Mouse (Mus musculus): ENCODE results near the gene Mrvi1.

The Mrvi1 gene

DNA sequence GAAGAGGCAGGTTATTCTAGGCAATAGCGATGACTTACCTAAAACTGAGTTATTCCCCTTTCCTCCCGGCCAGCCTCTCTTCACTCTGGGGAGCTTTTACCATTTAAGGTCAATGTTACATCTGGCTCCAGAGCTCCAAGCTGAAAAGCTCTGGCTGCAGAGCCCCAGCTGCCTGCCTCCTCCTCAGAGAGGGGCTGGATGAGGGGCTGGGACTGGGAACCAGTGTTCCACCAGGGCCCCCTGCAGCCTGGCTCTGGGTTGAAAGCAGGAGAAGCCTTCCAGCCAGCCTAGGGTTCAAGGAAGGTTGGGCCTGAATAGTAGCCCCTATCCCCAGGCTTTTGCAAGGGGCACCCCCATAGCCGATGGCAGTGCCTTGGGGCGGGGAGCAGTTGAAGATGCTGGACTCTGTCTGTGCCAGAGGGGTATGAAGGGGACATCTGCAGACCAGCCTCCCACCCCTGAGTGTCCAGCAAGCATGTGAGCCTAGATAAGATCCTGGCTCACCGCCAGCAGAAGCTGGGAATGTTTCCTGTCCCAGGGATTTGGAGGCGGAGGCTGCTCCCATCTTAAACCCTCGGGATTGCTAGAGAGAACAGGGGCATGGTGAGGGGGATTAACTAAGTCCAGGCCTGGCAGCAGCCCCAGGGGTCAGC lies at the start of gene Mrvi1:
Mrvi1 (minus strand) TSS at position 409 of the 653 bp plus-strand sequence.
- no peak for DNase-seq (ENCODE audit: low read depth)

GRCm38 (mm10) chr7:111029046-111029553 lies 46.8 kb upstream of the Mrvi1 start:
- peak; percentile 14 for DNase-seq (ENCODE audit: low read depth)

- DNase-seq (ENCODE audit: low read depth): peak; percentile 84
These were observed 46.2 kb upstream of the Mrvi1 start, which contains the start of gene Ctr9 for GRCm38 (mm10) chr7:111028281-111029045. Gene Ctr9 (plus strand): TSS chr7:111028951.

GRCm38 (mm10) chr7:111024912-111025311 lies 42.7 kb upstream of the Mrvi1 start:
- no peak for DNase-seq (ENCODE audit: low read depth)

- DNase-seq (ENCODE audit: low read depth): no peak
These were observed 41.9 kb upstream of the Mrvi1 start for GRCm38 (mm10) chr7:111024068-111024594.

GRCm38 (mm10) chr7:111020814-111021213 lies 38.6 kb upstream of the Mrvi1 start:
- no peak for DNase-seq (ENCODE audit: low read depth)

- no peak for DNase-seq (ENCODE audit: low read depth)
These were observed 34.7 kb upstream of the Mrvi1 start for GRCm38 (mm10) chr7:111016921-111017320.

DNA sequence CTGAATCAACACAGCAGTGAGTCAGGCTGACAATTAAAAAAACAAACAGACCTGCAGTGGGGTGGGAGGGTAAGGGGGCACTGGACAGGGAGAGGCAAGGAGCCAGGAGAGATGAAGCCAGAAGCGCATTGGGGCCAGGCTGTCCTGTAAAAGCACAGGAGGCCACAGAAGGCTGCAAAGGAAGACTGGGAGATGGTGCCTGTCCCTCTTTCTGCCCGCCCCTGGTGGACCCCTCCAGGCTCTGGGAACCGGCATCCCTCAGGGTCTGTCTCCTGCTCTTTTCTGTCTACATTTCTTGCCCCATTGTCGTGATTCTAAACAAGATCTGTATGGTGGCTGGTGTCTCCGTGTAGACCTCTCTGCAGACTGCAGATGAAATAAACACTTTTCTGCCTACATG lies 33.5 kb upstream of the Mrvi1 start:
- no peak for DNase-seq (ENCODE audit: low read depth)

GRCm38 (mm10) chr7:111014893-111015292 lies 32.6 kb upstream of the Mrvi1 start:
- peak; percentile 79 for DNase-seq (ENCODE audit: low read depth)

DNA sequence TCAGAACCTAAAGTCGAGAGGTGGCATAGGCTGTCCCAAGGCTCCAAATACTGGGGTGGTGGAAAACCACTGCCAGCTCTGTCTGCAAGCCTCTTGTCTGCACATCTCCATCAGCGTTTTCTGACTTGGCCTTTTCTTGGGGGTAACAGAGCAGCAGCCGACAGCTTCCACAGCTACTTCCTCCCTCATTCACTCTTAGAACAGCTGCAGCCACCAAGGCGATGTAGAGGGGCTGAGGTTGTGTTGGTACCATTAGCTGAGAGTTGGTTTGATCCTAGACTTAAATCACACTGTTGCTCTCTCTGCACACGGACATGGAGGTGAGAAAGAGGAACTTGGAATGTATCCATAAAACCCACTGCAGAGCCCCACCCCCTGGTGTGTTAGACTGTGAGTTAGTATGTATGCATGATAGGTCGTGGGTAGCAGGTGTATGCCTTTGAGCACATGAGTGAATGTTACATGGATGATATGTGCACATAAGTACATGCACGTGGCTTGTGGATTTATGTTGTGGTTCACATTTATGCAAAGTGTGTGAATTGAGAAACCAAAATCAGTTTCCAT lies 31.9 kb upstream of the Mrvi1 start:
- DNase-seq (ENCODE audit: low read depth): no peak

GRCm38 (mm10) chr7:111004136-111004840 lies 22.0 kb upstream of the Mrvi1 start:
- peak; percentile 76 for DNase-seq (ENCODE audit: low read depth)

- no peak for DNase-seq (ENCODE audit: low read depth)
These were observed 16.9 kb upstream of the Mrvi1 start for GRCm38 (mm10) chr7:110998887-110999827.

GRCm38 (mm10) chr7:110991221-110991494 lies 8.9 kb upstream of the Mrvi1 start:
- DNase-seq (ENCODE audit: low read depth): no peak

DNA sequence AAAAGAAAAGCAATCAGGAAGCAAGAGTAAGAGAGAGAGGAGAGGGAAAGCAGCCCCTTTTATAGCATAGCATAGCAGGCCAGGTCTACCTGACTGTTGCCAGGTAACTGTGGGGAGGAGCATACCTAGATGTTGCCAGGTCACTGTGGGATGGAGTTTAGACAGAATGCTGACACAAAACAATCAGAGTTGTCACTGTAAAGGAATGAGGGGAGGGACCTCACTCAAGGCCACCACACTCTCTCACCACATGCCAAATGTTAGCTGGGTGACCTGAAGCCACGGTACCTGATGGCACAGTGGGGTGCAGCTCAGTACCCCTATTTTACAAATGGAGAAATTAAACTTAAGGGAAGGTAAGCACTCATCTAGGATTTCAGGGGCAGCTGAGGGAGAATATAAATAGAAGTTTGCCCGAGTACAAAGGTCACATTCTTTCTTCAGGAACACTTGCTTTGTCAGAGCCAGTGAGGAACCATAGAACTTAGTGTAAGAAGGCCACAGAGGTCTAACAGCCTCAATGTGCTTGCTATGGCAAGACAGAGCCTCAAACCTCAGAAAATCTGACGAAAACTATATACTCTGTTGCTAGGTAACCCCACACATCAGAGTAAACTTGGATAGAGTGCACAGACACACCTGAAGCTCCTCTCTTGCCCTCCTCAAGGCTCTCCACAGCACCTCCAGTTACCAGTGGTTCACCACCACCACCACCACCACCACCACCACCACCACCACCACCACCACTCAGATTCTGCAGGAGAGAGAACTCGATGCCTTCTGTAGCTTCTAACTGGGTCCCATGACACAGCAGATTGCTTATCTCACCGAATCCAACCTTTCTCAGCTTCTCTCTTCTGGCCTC lies 8.3 kb upstream of the Mrvi1 start:
- DNase-seq (ENCODE audit: low read depth): no peak

DNA sequence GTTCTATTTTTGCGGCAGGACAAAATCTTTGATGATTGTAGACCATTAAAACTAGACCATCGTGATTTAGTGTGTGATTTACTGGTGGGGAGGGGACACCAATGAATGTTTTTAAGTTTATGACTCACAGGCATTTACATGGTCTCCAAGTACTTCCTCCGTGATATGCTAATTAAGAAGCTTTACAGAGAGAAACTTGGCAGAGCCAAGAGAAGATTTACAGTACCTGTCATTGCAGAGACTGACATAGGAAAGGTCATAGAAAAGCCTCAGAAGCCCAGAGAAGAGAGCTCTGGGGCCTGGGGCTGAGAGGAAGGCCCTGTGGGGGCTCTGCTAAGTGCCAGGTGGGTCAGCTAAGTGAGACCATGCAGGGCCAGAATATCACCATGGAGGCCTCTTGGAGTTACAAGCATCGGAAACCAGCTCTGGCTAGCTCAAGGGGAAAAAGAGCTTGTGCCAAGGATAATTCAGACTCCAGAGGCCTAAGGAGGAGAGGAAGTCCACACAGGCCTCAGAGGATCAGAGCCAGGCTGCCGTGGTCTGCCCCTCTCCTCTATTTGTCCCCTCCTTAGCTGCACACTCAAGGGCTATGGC lies 7.1 kb upstream of the Mrvi1 start:
- DNase-seq (ENCODE audit: low read depth): no peak

DNA sequence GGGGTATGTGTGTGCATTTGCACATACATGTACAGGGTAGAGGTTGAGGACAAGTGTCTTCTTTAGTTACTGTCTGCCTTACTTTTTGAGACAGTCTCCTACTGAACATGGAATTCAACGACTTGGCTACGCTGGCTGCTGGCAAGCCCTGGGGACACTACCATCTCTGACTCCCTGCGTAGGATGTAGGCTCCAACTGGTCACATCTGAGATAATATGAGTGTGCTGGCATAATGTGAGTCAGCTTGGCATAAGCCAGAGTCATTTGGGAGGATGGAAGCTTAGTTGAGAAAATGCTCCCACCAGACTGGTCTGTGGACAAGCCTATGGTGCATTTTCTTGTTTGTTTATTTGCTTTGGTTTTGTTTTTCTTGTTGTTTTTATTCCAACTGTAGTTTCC lies 5.8 kb upstream of the Mrvi1 start:
- DNase-seq (ENCODE audit: low read depth): no peak

GRCm38 (mm10) chr7:110985581-110986265 lies 3.5 kb upstream of the Mrvi1 start:
- no peak for DNase-seq (ENCODE audit: low read depth)

- DNase-seq (ENCODE audit: low read depth): no peak
These were observed 1.4 kb upstream of the Mrvi1 start for GRCm38 (mm10) chr7:110983621-110984020.

DNA sequence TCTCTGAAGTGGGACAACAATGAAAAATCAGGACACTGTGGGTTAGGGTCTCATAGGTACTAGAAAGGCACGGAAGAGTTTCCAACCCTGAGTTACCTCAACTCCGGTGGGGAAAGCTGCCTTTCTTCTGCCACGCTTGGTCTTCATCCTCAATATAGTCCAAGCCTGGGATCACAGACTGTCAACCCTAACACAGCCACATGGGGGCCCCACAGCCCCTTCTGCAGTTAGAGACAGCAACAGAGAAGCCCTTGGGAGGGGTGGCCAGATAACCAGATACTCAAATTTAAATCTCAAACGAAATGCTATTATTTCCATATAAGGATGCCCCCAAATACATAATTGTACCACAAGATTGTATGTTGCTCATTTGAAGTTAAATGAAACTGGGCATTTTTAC lies 503 bp upstream of the Mrvi1 start:
- peak; percentile 56 for DNase-seq (ENCODE audit: low read depth)

Measured in c-Kit-positive CD71-positive TER-119-negative erythroid progenitor cells, embryonic 14.5 days (primary cell).